Mouse (Mus musculus) left cerebral cortex, postnatal 14 days (tissue): ENCODE measurements at regions not wholly inside any gene's neighbourhood (a gene's known extent, or its start where the extent isn't known, plus 50 kb on each side); places are given as distances from the start of the nearest gene placed in this dataset.
A peak's percentile ranks its signal among the peaks of the same experiment; 100 is the strongest.
"Not testable (repeated sequence)": the region's sequence is repeated elsewhere in the genome, so short reads cannot be mapped to it uniquely, and the experiment has no call there.

ENCODE experiments used
- DNase-seq, 2 experiments: peaks; one replicate each; pipeline ENCODE4 v3.0.0; 2021 to 2022; ENCODE audit warnings: low spot score in 2 of 2, mixed read lengths in 1 of 2
- intact Hi-C: fragments of 180-260 bp; cut with DNase I; formaldehyde crosslinking; loops from one replicate; pipeline ENCODE4 v1.15.1; 2025

DNA sequence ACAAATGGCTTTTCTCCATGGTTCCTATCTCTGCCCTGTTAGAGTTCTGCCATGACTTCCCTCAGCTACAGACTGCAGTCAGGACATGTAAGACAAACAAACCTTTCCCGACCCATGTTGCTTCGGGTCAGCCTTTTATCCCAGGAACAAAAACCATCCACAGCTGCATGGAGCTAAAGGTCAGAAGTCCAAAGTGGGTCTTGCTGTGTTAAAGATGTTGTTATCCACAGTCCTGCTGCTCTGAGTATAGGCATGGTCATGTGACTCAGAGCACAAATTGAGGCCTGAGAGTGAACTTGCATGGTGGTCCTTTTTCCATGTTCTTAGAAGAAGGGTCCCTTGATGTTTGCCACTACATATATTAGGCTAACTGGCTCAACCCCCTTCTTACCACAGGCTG, 296.5 kb upstream of the Cdh4 start:
- intact Hi-C loops, result no loop called here
- no peak for DNase-seq

- intact Hi-C loops, result no loop called here
- DNase-seq, result no peak
Observed at GRCm38 (mm10) chr2:179146274-179146673, 296.0 kb upstream of the Cdh4 start.

DNA sequence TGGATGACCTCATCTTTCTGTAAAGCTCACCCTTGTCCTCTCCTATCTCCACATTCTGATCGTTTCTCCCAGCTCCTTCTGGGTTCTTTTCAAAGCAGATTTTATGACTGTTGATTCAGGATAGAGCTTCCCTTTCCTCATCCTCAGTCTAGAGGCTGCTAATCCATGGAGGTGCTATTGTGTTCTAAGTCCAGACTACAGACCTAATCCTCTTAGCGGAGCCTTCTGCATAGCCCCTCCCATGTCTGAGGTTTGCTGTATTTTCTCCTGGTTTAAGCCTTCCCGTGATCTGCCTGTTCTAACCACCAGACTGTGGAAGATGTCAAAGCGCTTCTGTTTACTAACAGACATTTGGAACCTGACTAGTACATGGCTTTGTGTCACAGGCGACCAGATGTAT, 294.0 kb upstream of the Cdh4 start:
- intact Hi-C loops, result no loop called here
- no peak for DNase-seq

DNA sequence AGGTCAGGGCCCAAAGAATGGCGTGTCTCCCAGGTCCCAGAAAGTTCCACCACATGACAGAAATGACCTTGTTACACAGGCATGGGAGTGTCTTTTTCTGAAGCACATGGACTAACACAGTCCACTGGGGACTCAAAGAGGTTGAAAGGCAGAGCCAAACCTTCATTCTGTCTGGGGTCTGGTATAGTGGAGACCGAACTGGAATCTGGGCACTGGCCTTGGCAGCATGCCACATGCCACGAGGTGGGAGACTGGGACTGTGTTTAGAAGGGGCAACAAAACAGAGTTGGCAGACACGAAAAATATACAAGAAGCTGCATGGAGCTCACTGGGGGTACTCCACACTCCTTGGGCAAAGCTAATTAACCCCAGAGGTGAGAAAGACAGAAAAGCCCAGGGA, 293.6 kb upstream of the Cdh4 start:
- intact Hi-C loops, result no loop called here
- no peak for DNase-seq

DNA sequence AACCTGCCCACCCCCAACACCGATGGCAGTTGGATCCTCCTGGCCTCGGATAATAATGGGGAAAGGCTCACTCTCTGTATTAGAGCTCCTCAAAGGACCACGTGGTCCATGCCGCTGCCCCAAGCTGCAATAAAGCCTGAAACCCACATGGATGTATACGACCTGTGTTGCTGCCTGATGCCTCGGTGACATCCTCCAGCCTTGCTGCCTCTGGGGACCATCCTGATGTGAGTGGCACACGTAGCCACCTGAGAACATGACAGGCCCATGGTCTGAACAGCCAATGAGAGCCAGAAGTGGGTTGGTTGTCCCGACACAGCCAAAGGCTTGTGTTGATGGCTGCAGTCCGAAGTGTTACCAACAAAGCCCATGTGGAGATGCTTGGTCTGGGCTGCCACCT, 283.4 kb upstream of the Cdh4 start:
- no peak for DNase-seq
- intact Hi-C loops, result no loop called here

DNA sequence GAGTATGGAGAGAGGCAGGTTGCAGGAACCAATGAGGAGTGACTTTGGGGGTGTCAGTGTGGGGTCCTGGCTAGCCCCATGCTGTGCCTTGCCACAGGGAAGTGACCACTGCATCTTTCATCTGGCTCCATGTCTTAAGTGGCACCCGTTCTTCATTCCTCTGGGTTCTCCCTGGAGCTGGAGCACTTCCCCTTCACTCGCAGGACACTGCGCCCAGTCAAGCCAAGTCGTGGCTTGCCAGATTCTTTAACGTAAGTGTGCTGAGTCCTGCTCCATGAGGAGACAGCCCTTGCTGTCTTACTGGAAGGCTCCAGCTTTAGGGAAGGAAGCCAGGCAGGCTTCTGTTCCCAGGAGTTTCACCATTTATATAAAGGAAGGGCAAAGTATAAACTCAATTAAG, 279.1 kb upstream of the Cdh4 start:
- DNase-seq, result no peak
- intact Hi-C loops, result no loop called here

GRCm38 (mm10) chr2:179170157-179170556, 272.1 kb upstream of the Cdh4 start:
- DNase-seq, result no peak
- intact Hi-C loops, result no loop called here

GRCm38 (mm10) chr2:179170608-179171007, 271.6 kb upstream of the Cdh4 start:
- intact Hi-C loops, result no loop called here
- no peak for DNase-seq

- DNase-seq, intact Hi-C loops: not testable (repeated sequence)
Observed at GRCm38 (mm10) chr2:179176835-179177530, 265.2 kb upstream of the Cdh4 start.

DNA sequence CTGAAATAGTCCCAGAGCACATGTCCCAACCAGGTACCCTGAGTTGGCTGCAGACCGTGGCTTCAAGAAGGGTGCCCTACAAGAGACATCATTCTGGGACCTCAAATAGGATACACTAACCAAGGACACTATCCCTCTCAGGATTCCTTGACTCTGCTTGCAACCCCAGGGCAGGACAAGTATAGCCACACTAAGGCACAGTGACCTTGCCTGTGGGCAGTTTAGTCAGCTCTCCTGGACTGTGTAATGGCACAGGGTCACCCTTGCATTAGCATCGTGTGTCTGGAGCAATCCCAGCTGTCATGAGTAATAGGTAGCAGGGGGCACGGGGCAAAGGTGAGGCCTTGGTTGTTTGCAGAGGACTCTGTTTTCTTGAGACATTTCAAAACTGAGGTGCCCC, 260.9 kb upstream of the Cdh4 start:
- DNase-seq, result no peak
- intact Hi-C loops, result no loop called here

DNA sequence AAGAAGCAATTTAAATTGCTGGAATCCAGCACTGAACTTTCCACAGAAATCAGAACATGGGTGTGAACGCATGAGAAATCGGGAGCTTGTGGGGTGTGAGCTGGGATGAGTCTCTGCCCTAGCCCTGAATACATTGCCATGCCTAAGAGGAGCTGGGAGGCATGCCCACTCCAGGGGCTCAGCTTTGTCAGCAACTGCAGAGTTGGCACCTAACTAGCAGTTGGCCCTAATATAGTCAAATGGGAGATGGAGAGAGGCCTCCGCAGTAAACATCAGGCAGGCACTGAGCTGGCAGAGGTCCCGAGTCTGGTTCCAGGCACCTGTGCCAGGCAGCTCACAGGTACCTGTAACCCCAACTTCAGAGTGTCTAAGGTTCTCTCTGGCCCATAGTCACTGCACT, 260.1 kb upstream of the Cdh4 start:
- DNase-seq, result no peak
- intact Hi-C loops, result no loop called here

GRCm38 (mm10) chr2:179192906-179193496, 249.2 kb upstream of the Cdh4 start:
- intact Hi-C loops, result no loop called here
- no peak for DNase-seq

- peak; percentile 66 to 81 for DNase-seq
- intact Hi-C loops, result no loop called here
Observed at GRCm38 (mm10) chr2:179193507-179194160, 248.6 kb upstream of the Cdh4 start.

DNA sequence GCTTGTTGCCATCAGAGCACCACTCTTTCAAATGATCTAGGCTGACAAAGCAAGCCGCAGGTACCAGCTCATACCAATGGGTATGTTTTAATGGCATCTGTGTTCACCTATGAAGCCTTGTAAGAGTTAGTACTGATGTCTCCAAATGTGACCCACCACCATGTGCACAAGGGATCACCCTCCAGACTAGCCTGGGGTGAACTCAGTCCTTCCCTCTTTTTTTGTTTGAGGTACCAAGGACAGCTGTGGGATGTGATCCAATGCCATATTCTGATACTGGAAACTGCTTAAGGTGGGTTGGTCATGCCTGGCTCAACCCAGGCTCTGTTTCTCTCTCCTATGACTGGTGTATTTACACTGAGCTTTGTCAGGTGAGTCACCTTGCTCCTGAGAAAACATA, 244.8 kb upstream of the Cdh4 start:
- DNase-seq, result no peak
- intact Hi-C loops, result no loop called here

- intact Hi-C loops, result no loop called here
- no peak for DNase-seq
Observed at GRCm38 (mm10) chr2:179200495-179200894, 241.7 kb upstream of the Cdh4 start.

- intact Hi-C loops, result no loop called here
- no peak for DNase-seq
Observed at GRCm38 (mm10) chr2:179210164-179210805, 231.9 kb upstream of the Cdh4 start.

GRCm38 (mm10) chr2:179216773-179217172, 225.5 kb upstream of the Cdh4 start:
- intact Hi-C loops, result no loop called here
- no peak for DNase-seq

DNA sequence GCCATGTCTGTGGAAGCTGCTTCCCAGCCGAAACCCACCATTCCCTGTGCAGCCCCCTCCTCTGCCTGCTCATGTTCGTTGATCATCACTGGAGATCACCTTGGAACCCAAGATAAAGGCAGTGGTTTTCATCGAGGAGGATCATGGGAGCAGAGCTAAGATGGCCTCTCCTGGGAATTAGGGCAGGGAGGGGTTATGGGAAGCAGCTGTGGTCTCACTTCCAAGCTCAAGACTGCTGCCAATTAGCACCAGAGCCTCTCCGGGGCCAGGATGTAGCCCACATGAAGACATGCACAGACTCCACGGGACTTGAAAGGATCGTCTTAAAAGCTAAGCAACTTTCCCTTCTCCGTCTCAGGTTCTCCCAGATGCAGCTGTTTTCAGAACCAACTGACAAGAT, 214.1 kb upstream of the Cdh4 start:
- intact Hi-C loops, result no loop called here
- no peak for DNase-seq

GRCm38 (mm10) chr2:179231708-179232354, 210.4 kb upstream of the Cdh4 start:
- DNase-seq, result no peak
- intact Hi-C loops, result no loop called here

DNA sequence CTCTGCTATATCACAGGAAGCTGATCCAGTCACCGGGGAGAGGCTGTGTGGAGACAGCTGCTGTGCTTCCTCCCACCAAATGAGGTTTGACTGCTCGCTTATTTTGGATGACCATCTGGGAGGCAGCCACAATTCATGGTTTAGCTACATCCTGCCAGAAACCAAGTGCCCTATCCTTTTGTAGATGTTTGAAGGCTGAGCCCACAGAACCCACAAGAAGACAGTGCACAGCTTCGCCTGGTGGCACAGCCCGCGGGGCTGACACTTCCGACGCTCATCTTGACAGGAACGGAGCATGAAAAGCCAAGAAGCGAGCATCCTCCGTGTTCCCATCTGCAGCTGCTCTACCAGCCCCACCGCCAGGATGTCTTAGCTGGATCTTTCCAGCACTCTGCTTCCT, 204.1 kb upstream of the Cdh4 start:
- peak; percentile 56 to 83 for DNase-seq
- intact Hi-C loops, result no loop called here
